Mouse (Mus musculus) heart, postnatal 10 days (tissue): Measurements from ENCODE around the gene Hap1. TPM values are rescaled to one million over a fixed set of nuclear protein-coding genes. Genes with fewer than 3 reads are reported as not detected.
"Not testable (repeated sequence)": the region's sequence is repeated elsewhere in the genome, so short reads cannot be mapped to it uniquely, and the experiment has no call there.

Experiments used
- DNase-seq, 2 experiments: peaks; one replicate each; pipeline ENCODE4 v3.0.0; 2021
- intact Hi-C: fragments of 180-260 bp; cut with DNase I; formaldehyde crosslinking; loops from one replicate; pipeline ENCODE4 v1.15.1; 2025
- total RNA-seq, 2 experiments: library from RNA; stranded (reverse); gene quantifications; 2 replicates each; pipeline ENCODE4 v1.2.3; 2021

Hap1 gene
- total RNA-seq, 2 experiments from 2014 or later = 1.4 TPM

- intact Hi-C loops, DNase-seq: not testable (repeated sequence)
These were observed 35.1 kb downstream of the Hap1 start for GRCm38 (mm10) chr11:100320701-100321410.

GRCm38 (mm10) chr11:100320172-100320630 is 35.7 kb downstream of the Hap1 start:
- intact Hi-C loops = no loop called here
- peak; percentile 96 to 97 for DNase-seq

GRCm38 (mm10) chr11:100319492-100320171 is 36.3 kb downstream of the Hap1 start, which contains the start of gene Eif1:
Gene Eif1 (plus strand): TSS chr11:100319885.
- peak; percentile 100 for DNase-seq
- intact Hi-C loops = no loop called here

GRCm38 (mm10) chr11:100318529-100319451 is 37.1 kb downstream of the Hap1 start:
- intact Hi-C loops = no loop called here
- DNase-seq = no peak

GRCm38 (mm10) chr11:100317826-100318380 is 38.0 kb downstream of the Hap1 start:
- DNase-seq = no peak
- intact Hi-C loops = no loop called here

DNA sequence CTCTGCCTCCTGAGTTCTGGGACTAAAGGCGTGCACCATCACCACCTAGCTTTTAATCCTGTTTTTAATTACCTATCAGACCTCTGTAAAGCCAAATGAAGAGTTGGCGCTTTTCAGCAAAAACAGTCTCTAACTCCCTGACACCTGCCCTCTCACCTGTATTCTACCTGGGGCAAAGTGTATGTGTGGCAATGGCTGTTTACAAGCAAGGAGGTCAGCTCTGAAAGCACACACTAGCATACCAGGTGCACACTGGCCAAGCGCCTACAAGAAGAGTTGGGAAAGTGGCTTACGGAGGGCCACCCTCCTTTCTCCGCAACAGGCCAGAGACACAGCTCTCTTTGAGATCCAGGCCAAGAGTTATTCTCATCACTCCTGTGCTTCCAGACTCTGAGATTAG is 40.5 kb downstream of the Hap1 start:
- intact Hi-C loops = no loop called here

GRCm38 (mm10) chr11:100313424-100313823 is 42.5 kb downstream of the Hap1 start:
- no peak for DNase-seq

More for the DNA sequence above, 40.5 kb downstream of the Hap1 start:
- no peak for DNase-seq

GRCm38 (mm10) chr11:100312096-100312679 is 43.7 kb downstream of the Hap1 start:
- intact Hi-C loops = no loop called here
- peak; percentile 60 to 61 for DNase-seq

More at GRCm38 (mm10) chr11:100313424-100313823, 42.5 kb downstream of the Hap1 start:
- intact Hi-C loops = no loop called here

DNA sequence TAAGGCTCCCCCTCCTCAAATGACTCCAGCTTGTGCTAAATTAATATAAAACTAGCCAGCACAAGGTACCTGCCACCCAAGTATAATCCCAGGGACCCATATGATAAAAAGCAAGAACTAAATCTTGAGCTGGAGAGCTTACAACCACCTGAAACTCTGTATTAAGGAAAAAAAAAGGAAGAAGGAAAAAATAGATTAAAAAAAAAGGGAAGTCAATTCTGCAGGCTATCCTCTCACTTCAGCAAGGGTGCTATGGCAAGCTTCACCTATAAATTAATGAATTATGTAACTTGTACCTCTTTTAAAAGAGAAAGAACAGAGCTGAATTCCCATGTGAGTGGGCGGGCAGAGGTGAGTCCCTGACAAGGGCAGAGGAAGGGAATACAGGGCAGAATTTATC is 44.3 kb downstream of the Hap1 start:
- intact Hi-C loops = no loop called here
- no peak for DNase-seq

DNA sequence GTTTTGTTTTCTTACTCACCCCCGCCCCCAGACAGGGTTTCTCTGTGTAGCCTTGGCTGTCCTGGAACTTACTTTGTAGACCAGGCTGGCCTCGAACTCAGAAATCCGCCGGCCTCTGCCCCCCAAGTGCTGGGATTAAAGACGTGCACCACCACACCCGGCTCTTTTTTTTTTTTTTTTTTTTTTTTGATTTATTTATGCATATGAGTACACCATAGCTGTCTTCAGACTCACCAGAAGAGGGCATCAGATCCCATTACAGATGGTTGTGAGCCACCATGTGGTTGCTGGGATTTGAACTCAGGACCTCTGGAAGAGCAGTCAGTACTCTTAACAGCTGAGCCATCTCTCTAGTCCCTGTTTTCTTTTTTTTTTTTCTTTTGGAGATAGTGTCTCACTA is 47.3 kb downstream of the Hap1 start:
- intact Hi-C loops, DNase-seq: not testable (repeated sequence)

GRCm38 (mm10) chr11:100307900-100308299 is 48.0 kb downstream of the Hap1 start:
- intact Hi-C loops = no loop called here
- DNase-seq = no peak

- DNase-seq = no peak
- intact Hi-C loops = no loop called here
These were observed 54.6 kb downstream of the Hap1 start for GRCm38 (mm10) chr11:100301292-100301691.

GRCm38 (mm10) chr11:100300293-100300692 is 55.6 kb downstream of the Hap1 start:
- DNase-seq = peak; percentile 42 to 72
- intact Hi-C loops = no loop called here

GRCm38 (mm10) chr11:100298274-100299036 is 57.5 kb downstream of the Hap1 start:
- DNase-seq = peak; percentile 80 to 90
- intact Hi-C loops = loop anchor here (5.0 kb wide), 3 partner anchors 131 to 916 kb away; no protein-coding TSS in a partner anchor

DNA sequence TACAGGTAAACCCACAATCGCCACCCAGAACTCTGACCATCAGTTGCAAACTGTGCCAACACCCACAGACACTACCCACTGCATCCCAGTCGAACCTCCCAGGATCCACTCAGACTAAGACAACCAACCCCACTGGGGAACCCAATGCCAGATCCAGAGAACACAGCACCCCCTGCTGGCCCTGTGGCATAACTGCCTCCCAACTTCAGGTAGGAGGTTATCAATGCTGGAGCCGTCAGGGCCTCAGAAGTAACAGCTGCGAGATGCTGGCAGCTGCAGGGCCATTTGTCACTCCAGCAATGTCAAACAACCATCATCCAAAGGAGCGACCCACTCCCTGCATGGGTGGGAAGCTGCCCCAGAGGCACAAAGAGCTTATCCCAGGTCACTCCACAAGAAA is 58.1 kb downstream of the Hap1 start:
- intact Hi-C loops = loop anchor here (5.0 kb wide), 3 partner anchors 130 to 916 kb away; no protein-coding TSS in a partner anchor
- peak in 1 of 2 experiments; percentile 15 for DNase-seq
